Mouse (Mus musculus) kidney, embryonic 15.5 days (tissue): ENCODE data around the gene Prickle1. TPM values are rescaled to one million over a fixed set of nuclear protein-coding genes. Genes with fewer than 3 reads are reported as not detected.

Experiments used
- ATAC-seq: fragments of 200-750 bp; cut with Nextera tagmentation; replicated peaks from 2 replicates; pipeline ENCODE4 v1.8.0; 2017; ENCODE audit warnings: moderate TSS enrichment; ENCODE audit not compliant: low FRiP score
- H3K27ac ChIP-seq: fragments of 300-500 bp; sonication (generic); 2 replicates; pipeline ENCODE4 v1.5.1; 2015; ENCODE audit warnings: mild to moderate bottlenecking, inconsistent platforms
- H3K27me3 ChIP-seq: fragments of 300-500 bp; sonication (generic); 2 replicates; pipeline ENCODE4 v1.6.1; 2015; ENCODE audit warnings: inconsistent platforms
- H3K36me3 ChIP-seq: fragments of 300-500 bp; sonication (generic); 2 replicates; pipeline ENCODE4 v1.6.1; 2015; ENCODE audit warnings: inconsistent platforms
- H3K4me1 ChIP-seq: fragments of 300-500 bp; sonication (generic); 2 replicates; pipeline ENCODE4 v1.6.1; 2015; ENCODE audit warnings: inconsistent platforms
- H3K4me2 ChIP-seq: fragments of 300-500 bp; sonication (generic); 2 replicates; pipeline ENCODE4 v1.6.1; 2015; ENCODE audit warnings: moderate library complexity, mild to moderate bottlenecking, inconsistent platforms
- H3K4me3 ChIP-seq: fragments of 300-500 bp; sonication (generic); replicated peaks from 2 replicates; pipeline ENCODE4 v1.5.1; 2015; ENCODE audit warnings: mild to moderate bottlenecking, inconsistent platforms
- H3K9ac ChIP-seq: fragments of 300-500 bp; sonication (generic); 2 replicates; pipeline ENCODE4 v1.6.1; 2015; ENCODE audit warnings: mild to moderate bottlenecking, inconsistent platforms
- H3K9me3 ChIP-seq: fragments of 300-500 bp; sonication (generic); replicated peaks from 2 replicates; pipeline ENCODE4 v1.6.1; 2016; ENCODE audit warnings: inconsistent platforms
- WGBS: fragments of 180-500 bp; shearing (Covaris S2); methylation state at CpG from one replicate; pipeline ENCODE4 v1.1.7; 2015; ENCODE audit warnings: mixed read lengths; 5-methylcytosine and 5-hydroxymethylcytosine counted together
- polyA plus RNA-seq: library from polyadenylated mRNA; unstranded; fragments of >200 nt; fragmentation: Nextera tagmentation; extraction: Ambion mirVana; gene quantifications from 2 replicates; pipeline ENCODE4 v1.2.1, GENCODE M21; 2015

Prickle1 gene
- polyA plus RNA-seq, 1 experiment from 2014 or later = 27.0 TPM

- Histone ChIP-seq H3K27ac (0 out of 2 replicates have a peak overlapping the region, but pooled peaks have one; percentile 45), H3K4me1 (peaks cover 75% of the 10 kb centered on the region), H3K4me2 (peak overlapping the region; percentile 56), H3K36me3 (0 out of 2 replicates have a peak, but pooled peaks cover 1% of the 10 kb centered on the region), H3K27me3 (no peaks in the 10 kb centered on the region), H3K4me3 (no peak overlapping the region), H3K9ac (no peak overlapping the region), H3K9me3 (no peaks in the 10 kb centered on the region)
- no peak for ATAC-seq
- WGBS = 57% methylated on average over 3 of the region's 3 CpGs
Measured at GRCm38 (mm10) chr15:93592596-93592995, 3.1 kb downstream of the Prickle1 start.

- Histone ChIP-seq H3K27me3 (no peaks in the 10 kb centered on the region), H3K4me3 (peak overlapping the region; percentile 31), H3K36me3 (0 out of 2 replicates have a peak, but pooled peaks cover 4% of the 10 kb centered on the region), H3K9me3 (no peaks in the 10 kb centered on the region), H3K9ac (peak overlapping the region; percentile 12; the same call in 1 of the 2 replicates), H3K27ac (peak overlapping the region; percentile 45; the same call in 1 of the 2 replicates), H3K4me1 (peaks cover 72% of the 10 kb centered on the region), H3K4me2 (peak overlapping the region; percentile 56)
- peak; percentile 55 for ATAC-seq
- 5% methylated on average over 12 of the region's 12 CpGs for WGBS
Measured at GRCm38 (mm10) chr15:93591831-93592321, 3.8 kb downstream of the Prickle1 start.

GRCm38 (mm10) chr15:93591371-93591770, 4.3 kb downstream of the Prickle1 start:
- ATAC-seq = no peak
- peaks cover 67% of the 10 kb centered on the region for H3K4me1 ChIP-seq
- H3K9me3 ChIP-seq = no peaks in the 10 kb centered on the region
- 19% methylated on average over 7 of the region's 7 CpGs for WGBS
- no peaks in the 10 kb centered on the region for H3K27me3 ChIP-seq
- peak overlapping the region; percentile 31 for H3K4me3 ChIP-seq
- H3K27ac ChIP-seq = peak overlapping the region; percentile 45; the same call in 1 of the 2 replicates
- peak overlapping the region; percentile 12; the same call in 1 of the 2 replicates for H3K9ac ChIP-seq
- peak overlapping the region; percentile 56 for H3K4me2 ChIP-seq
- H3K36me3 ChIP-seq = 0 out of 2 replicates have a peak, but pooled peaks cover 4% of the 10 kb centered on the region

- no peaks in the 10 kb centered on the region for H3K9me3 ChIP-seq
- H3K4me1 ChIP-seq = peaks cover 50% of the 10 kb centered on the region
- no peak for ATAC-seq
- H3K9ac ChIP-seq = no peak overlapping the region
- no peak overlapping the region for H3K4me3 ChIP-seq
- WGBS = 82% methylated on average over 6 of the region's 6 CpGs
- H3K36me3 ChIP-seq = peaks cover 12% of the 10 kb centered on the region; the same call in 1 of the 2 replicates
- no peaks in the 10 kb centered on the region for H3K27me3 ChIP-seq
- H3K4me2 ChIP-seq = no peak overlapping the region
- no peak overlapping the region for H3K27ac ChIP-seq
Measured at GRCm38 (mm10) chr15:93588401-93588800, 7.3 kb downstream of the Prickle1 start.

GRCm38 (mm10) chr15:93587660-93588059, 8.0 kb downstream of the Prickle1 start:
- Histone ChIP-seq H3K4me2 (no peak overlapping the region), H3K27me3 (no peaks in the 10 kb centered on the region), H3K27ac (no peak overlapping the region), H3K4me3 (no peak overlapping the region), H3K9me3 (no peaks in the 10 kb centered on the region), H3K4me1 (peaks cover 44% of the 10 kb centered on the region), H3K36me3 (peaks cover 12% of the 10 kb centered on the region; the same call in 1 of the 2 replicates), H3K9ac (no peak overlapping the region)
- no peak for ATAC-seq
- 87% methylated on average over 8 of the region's 8 CpGs for WGBS

- no peaks in the 10 kb centered on the region for H3K27me3 ChIP-seq
- H3K4me2 ChIP-seq = no peak overlapping the region
- H3K9ac ChIP-seq = no peak overlapping the region
- H3K36me3 ChIP-seq = peaks cover 16% of the 10 kb centered on the region
- H3K4me3 ChIP-seq = no peak overlapping the region
- H3K27ac ChIP-seq = no peak overlapping the region
- H3K4me1 ChIP-seq = peaks cover 12% of the 10 kb centered on the region
- H3K9me3 ChIP-seq = no peaks in the 10 kb centered on the region
- no peak for ATAC-seq
- WGBS = 83% methylated on average over 11 of the region's 11 CpGs
Measured at GRCm38 (mm10) chr15:93583051-93583450, 12.6 kb downstream of the Prickle1 start.

- Histone ChIP-seq H3K27me3 (no peaks in the 10 kb centered on the region), H3K36me3 (peaks cover 17% of the 10 kb centered on the region), H3K27ac (no peak overlapping the region), H3K4me1 (peaks cover 11% of the 10 kb centered on the region), H3K9ac (no peak overlapping the region), H3K4me2 (no peak overlapping the region), H3K9me3 (no peaks in the 10 kb centered on the region; the same call in 1 of the 2 replicates), H3K4me3 (no peak overlapping the region)
- ATAC-seq = no peak
- WGBS = 83% methylated on average over 8 of the region's 8 CpGs
Measured at GRCm38 (mm10) chr15:93581736-93582135, 14.0 kb downstream of the Prickle1 start.

GRCm38 (mm10) chr15:93579899-93580298, 15.8 kb downstream of the Prickle1 start:
- H3K4me1 ChIP-seq = peaks cover 19% of the 10 kb centered on the region
- H3K36me3 ChIP-seq = peaks cover 15% of the 10 kb centered on the region
- no peak for ATAC-seq
- H3K4me2 ChIP-seq = no peak overlapping the region
- H3K27me3 ChIP-seq = no peaks in the 10 kb centered on the region
- H3K4me3 ChIP-seq = no peak overlapping the region
- no peaks in the 10 kb centered on the region; the same call in 1 of the 2 replicates for H3K9me3 ChIP-seq
- WGBS = 42% methylated on average over 9 of the region's 9 CpGs
- 0 out of 2 replicates have a peak overlapping the region, but pooled peaks have one; percentile 67 for H3K27ac ChIP-seq
- H3K9ac ChIP-seq = no peak overlapping the region

GRCm38 (mm10) chr15:93579100-93579499, 16.6 kb downstream of the Prickle1 start:
- 48% methylated on average over 9 of the region's 9 CpGs for WGBS
- peak; percentile 49; the same call in 1 of the 2 replicates for ATAC-seq

GRCm38 (mm10) chr15:93576361-93576760, 19.3 kb downstream of the Prickle1 start:
- no peaks in the 10 kb centered on the region; the same call in 1 of the 2 replicates for H3K9me3 ChIP-seq
- H3K4me3 ChIP-seq = no peak overlapping the region
- no peak overlapping the region for H3K27ac ChIP-seq
- 60% methylated on average over 9 of the region's 9 CpGs for WGBS
- peaks cover 19% of the 10 kb centered on the region for H3K4me1 ChIP-seq
- no peak overlapping the region for H3K9ac ChIP-seq
- H3K36me3 ChIP-seq = peaks cover 9% of the 10 kb centered on the region
- ATAC-seq = no peak; the same call in 1 of the 2 replicates
- no peaks in the 10 kb centered on the region for H3K27me3 ChIP-seq
- no peak overlapping the region for H3K4me2 ChIP-seq

More at GRCm38 (mm10) chr15:93579100-93579499, 16.6 kb downstream of the Prickle1 start:
- Histone ChIP-seq H3K36me3 (peaks cover 9% of the 10 kb centered on the region), H3K9me3 (no peaks in the 10 kb centered on the region; the same call in 1 of the 2 replicates), H3K27me3 (no peaks in the 10 kb centered on the region), H3K4me3 (no peak overlapping the region), H3K9ac (no peak overlapping the region), H3K4me1 (peaks cover 19% of the 10 kb centered on the region), H3K27ac (peak overlapping the region; percentile 67; the same call in 1 of the 2 replicates), H3K4me2 (no peak overlapping the region)

- no peaks in the 10 kb centered on the region for H3K27me3 ChIP-seq
- peaks cover 22% of the 10 kb centered on the region for H3K4me1 ChIP-seq
- H3K9ac ChIP-seq = no peak overlapping the region
- peaks cover 9% of the 10 kb centered on the region for H3K36me3 ChIP-seq
- no peak overlapping the region for H3K4me2 ChIP-seq
- 0 out of 2 replicates have a peak overlapping the region, but pooled peaks have one; percentile 38 for H3K27ac ChIP-seq
- ATAC-seq = peak; percentile 71; the same call in 1 of the 2 replicates
- H3K9me3 ChIP-seq = no peaks in the 10 kb centered on the region; the same call in 1 of the 2 replicates
- WGBS = 9% methylated on average over 5 of the region's 5 CpGs
- H3K4me3 ChIP-seq = no peak overlapping the region
Measured at GRCm38 (mm10) chr15:93575884-93576283, 19.8 kb downstream of the Prickle1 start.

GRCm38 (mm10) chr15:93572889-93573288, 22.8 kb downstream of the Prickle1 start:
- Histone ChIP-seq H3K9me3 (no peaks in the 10 kb centered on the region; the same call in 1 of the 2 replicates), H3K9ac (no peak overlapping the region), H3K27me3 (no peaks in the 10 kb centered on the region), H3K4me1 (peaks cover 33% of the 10 kb centered on the region), H3K36me3 (peaks cover 4% of the 10 kb centered on the region; the same call in 1 of the 2 replicates), H3K4me3 (no peak overlapping the region), H3K4me2 (no peak overlapping the region), H3K27ac (no peak overlapping the region)
- 90% methylated on average over 10 of the region's 10 CpGs for WGBS
- no peak for ATAC-seq
